Mouse (Mus musculus): ENCODE measurements around the gene Ipcef1.

DNA sequence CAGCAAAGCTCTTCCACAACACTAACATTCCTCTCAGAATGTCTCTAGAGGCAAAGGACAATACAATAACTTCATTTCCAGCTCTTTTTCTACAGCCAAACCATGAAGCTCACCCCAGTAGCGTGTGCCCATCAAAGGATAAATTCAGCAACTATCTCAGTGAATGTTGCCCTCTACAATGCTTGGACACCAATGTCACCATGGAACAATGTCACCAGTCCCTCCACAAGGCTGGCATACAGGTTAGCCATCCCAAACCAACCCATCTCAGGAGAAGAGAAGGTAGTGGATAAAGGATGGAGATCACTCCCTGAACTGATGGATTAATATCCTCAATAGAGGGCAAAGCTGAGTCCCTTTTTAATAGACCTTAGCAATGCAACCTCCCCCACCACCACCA, 73.5 kb downstream of the Ipcef1 start:
- TF ChIP-seq POLR2A (IDR thresholded peaks at IDR 0.05; ENCODE audit: low read depth, low read length) (no peak), CTCF (conservative IDR thresholded peaks at IDR 0.05; ENCODE audit: insufficient read depth, insufficient read length, low read depth, low read length) (no peak)
